Mouse (Mus musculus): ENCODE measurements around the gene Tmem102.

Gene Tmem102

DNA sequence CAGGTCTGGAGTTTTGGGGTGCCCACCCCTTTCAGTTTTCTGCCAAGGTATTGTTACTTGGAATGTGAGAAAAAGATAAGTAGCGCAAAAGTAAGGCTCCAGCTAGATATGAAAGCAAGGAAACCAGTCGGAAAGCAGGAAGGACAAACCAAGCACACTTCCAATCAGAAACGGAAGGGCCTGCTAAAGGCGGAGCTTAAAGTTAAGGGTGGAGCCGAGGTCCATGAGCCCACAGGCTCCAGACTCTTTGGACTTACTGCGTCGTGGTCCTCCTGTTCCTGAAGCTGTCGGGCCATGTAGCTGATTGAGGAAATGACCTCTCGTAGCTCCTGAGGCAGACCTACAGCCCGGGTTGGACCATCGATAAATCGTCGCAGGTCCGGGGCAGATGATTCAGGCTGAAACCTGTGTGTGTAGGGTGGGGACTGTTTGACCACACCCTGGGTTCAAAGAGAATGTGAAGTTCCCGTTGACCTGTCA lies 20.6 kb downstream of the Tmem102 start:
- peak; percentile 45 to 65 for DNase-seq

DNA sequence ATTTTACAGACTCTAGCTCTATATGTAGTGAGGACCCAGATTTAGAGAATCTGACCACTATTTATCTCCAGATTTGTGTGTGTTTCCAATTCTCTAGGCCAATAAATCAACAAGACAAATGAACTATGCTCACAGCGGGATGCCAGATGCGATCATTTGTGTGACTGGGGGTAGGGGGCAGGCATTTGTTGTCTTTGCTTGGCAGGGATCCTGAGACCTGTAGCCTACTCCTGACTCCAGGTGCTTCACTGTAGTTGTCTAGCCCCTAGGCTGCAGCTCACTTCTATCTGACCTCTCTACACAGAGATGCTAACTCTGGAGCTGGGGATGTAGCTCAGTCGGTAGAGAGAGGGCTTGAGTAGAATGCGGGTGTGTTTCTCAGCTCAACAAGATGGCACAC lies 23.6 kb downstream of the Tmem102 start:
- DNase-seq = no peak

DNA sequence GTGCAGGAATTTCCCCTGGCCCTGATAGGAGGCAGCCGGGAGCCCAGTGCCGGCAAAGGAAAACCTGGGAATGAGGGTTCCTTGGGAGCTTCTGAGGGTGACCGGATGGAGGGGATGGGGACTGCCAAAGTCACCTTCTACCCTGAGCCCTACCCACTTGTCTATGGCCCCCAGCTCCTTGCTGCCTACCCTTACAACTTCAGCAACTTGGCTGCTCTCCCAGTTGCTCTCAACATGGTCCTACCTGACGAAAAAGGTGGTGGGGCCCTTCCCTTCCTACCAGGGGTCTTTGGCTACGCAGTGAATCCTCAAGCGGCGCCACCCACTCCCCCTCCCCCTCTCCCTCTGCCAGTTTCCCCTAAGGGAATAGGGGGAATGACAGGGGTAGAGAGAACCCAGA lies 26.4 kb downstream of the Tmem102 start:
- no peak for DNase-seq

DNA sequence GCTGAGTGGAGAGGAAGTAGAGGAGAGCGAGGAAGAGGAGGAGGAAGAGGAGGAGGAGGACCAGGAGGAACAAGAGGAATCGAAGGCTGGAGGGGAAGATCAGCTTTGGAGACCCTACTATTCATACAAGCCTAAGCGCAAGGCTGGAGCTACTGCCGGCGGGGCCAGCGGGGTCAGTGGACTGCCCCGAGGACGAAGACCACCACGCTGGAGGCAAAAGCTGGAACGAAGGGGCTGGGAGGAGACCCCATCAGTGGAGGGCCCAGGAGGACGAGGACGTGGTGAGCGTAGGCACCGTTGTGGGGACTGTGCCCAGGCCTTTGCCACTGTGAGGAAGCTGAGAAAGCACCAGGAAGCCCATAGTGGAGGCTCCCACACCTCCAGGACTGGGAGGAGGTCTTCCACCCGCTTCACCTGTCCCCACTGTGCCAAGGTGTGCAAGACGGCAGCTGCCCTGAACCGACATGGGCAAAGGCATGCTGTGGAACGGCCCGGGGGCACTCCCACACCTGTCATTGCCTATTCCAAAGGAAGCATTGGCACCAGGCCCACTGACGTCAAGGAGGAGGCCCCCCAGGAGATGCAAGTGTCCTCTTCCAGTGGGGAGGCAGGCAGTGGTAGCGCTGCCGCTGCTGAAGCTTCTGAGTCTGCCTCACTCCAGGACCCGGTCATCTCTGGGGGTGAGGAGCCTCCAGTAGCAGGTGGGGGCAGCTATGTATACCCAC lies 27.0 kb downstream of the Tmem102 start:
- DNase-seq = no peak

DNA sequence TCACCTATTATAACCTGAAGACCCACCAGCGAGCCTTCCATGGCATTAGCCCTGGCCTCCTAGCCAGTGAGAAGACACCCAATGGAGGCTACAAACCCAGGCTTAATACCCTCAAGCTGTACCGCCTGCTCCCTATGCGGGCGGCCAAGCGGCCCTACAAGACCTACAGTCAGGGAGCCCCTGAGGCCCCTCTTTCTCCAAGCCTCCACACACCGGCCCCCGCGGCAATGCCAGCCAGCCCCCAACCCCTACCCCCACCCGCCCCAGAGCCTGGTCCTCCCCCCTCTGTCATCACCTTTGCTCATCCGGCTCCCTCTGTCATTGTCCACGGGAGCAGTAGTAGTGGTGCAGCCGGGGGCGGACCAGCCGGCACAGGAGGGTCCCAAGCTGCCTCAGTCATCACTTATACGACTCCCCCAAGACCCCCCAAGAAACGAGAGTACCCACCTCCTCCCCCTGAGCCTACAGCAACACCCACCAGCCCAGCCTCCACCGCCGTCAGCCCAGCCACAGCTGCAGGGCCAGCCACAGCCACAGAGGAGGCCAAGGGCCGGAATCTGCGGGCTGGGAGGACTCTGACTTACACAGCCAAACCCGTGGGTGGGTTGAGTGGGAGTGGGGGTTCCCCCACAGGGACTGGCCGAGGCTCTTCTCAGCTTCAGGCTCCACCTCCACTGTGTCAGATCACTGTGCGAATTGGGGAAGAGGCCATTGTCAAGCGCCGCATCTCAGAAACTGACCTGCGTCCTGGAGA lies 27.7 kb downstream of the Tmem102 start:
- no peak for DNase-seq

GRCm38 (mm10) chr11:69776488-69776887 lies 28.9 kb downstream of the Tmem102 start:
- no peak for DNase-seq

DNA sequence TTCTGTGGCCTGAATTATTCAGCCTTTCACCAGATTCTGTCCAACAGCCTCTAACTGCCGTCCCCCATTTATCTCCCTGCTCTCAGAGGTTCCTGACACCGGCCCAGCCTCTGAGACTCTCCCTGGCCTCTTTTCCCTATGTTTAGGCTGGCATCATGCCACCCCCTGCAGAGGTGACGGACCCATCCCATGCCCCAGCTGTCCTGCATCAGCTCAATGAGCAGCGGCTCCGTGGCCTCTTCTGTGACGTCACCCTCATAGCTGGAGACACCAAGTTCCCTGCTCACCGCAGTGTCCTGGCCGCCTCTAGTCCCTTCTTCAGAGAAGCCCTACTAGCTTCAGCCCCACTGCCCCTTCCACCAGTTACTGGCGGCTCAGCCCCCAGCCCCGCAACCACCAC lies 29.7 kb downstream of the Tmem102 start:
- DNase-seq = peak in 1 of 2 experiments; percentile 68

DNA sequence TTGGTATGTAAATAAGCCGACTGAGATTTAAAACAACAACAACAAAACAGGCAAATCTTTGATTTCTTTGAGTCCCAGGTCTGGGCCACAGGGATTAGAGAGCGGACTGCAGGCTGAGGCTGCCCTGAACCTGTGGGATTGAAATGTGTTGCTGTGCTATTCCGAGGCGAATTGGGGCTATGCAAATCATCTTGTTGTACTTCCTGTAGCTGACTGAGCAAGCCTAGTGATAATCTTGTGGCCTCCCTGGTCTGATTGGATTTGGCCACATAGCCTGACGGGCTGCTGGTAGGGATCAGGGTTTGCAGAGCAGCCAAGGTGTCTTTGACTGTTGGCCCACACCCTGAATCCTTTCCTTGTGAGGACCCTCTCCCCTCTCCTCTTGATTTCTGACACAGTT lies 30.5 kb downstream of the Tmem102 start:
- no peak for DNase-seq

- peak in 1 of 2 experiments; percentile 57 for DNase-seq
Observed at GRCm38 (mm10) chr11:69767625-69767909, 37.9 kb downstream of the Tmem102 start.

DNA sequence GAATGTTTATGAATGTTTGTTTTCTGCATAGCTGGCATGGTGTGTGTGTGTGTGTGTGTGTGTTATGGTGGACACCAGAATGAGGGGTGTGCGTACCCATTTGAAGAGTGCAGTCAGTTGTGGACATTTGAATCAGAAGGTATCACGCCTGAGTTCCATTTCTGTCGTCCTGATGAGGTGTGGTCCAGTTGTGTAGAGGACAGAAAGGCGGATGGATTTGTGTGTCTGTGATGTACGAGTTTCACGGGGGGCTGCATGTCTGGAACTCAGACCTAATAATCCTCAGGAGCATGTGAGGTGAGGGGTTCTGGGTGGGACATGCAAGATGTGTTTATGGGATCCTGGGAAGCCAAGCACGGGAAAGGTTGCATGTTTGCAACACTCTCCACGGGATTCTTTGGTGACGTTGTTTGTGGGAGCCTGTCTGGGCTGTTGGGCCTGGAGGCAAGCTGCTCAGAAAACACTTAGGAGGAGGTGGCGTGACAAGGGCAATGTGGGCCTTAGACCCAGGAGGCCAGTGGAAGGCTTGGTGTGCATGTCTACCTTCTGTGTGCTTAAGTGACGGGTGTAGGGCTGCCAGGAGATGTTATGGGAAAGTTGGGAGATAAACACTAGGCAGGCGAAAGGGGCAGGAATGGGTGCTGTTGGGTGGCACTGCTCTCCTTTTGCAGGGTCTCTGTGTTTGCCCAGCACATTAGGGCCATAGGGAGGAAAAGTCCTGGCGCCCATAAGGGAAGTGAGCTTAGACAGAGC lies 38.4 kb downstream of the Tmem102 start:
- peak in 1 of 2 experiments; percentile 52 for DNase-seq

DNA sequence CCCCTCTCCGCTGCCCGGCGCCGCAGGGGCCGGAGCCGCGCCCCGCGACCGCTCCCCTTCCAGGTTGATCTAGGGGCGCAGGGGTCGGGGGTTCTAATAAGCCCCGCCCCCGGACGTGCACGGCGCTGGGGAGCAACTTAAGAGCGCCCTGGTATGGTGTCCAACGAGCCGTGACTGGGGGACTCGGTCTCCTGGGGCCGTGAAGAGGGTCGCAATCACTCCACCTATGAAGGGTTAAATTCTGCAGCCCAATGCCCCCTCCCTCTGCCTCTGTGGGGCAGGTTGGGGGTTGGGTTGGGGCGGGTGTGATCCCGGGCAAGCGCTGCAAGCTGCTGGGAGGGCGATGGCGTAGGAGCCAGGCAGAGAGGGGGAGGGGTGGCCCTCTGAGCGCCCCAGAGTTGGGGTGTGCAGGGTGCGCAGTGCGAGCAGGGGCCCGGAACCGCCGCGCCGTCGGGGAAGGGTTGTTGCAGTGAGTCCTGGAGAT lies 39.3 kb downstream of the Tmem102 start:
- DNase-seq = peak; percentile 69 to 86

GRCm38 (mm10) chr11:69765221-69766125 lies 40.0 kb downstream of the Tmem102 start, which contains the start of gene Zbtb4:
Zbtb4 (plus strand) TSS chr11:69765912.
- peak; percentile 52 to 69 for DNase-seq

- no peak for DNase-seq
Observed at GRCm38 (mm10) chr11:69763551-69763950, 41.9 kb downstream of the Tmem102 start.

DNA sequence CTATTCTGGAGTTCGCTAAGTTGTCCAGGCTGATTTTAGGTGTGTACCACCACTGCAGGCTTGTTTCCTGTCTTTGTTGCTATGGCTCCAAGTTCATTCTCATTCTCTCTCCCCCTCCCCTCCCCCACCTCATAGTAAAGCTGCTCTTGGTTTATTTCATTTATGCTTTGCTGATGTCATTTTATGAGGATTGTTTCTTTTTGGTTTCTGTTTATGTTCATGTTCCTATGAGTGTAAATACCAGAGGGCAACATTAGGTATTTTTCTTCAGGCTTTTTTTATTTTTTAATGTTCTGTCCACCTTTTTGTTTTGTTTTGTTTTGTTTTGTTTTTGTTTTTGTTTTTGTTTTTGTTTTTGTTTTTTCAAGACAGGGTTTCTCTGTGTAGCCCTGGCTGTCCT lies 43.6 kb downstream of the Tmem102 start, which contains the start of gene Slc35g3:
TSS of gene Slc35g3 (minus strand) at position 101 of the 400 bp plus-strand sequence.
- DNase-seq = no peak

DNA sequence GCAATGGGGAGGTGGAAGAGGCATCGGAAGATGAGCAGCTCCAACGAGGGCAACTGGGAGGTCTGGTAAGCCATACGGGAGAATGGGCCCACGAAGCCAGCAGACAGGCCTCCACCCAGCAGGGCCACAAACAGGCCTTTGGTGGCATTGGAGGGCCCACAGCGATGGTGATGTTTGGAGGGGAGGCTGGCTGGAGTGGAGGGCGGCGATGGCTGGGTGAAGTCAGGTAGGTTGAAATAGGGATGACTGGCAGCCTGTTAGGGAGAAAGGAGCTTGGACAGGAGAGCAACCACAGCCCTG lies 44.6 kb downstream of the Tmem102 start:
- no peak for DNase-seq

- no peak for DNase-seq
Observed at GRCm38 (mm10) chr11:69760160-69760900, 45.1 kb downstream of the Tmem102 start.

- peak; percentile 92 to 96 for DNase-seq
Observed at GRCm38 (mm10) chr11:69758971-69759721, 46.3 kb downstream of the Tmem102 start.

DNA sequence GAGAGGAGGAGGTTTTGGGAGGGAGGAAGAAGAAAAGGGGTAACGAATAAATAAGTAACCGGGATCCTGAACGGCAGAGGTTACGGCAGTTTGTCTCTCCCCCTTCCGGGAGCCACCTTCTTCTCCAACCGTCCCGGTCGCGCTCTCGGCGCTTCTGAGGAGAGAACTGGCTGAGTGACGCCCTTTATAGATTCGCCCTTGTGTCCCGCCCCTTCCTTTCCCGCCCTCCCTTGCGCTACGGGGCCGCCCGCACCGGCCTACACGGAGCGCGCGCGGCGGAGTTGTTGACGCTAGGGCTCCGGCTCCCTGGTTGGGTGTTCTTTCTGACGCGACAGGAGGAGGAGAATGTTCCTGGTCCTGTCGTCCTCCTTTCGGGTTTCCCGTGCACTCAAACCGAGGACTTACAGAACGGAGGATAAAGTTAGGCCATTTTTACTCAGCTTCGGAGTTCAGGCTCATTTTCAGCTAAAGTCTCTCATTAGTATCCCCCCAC lies 46.9 kb downstream of the Tmem102 start, which contains the start of gene Polr2a:
TSS of gene Polr2a (minus strand) at position 160 of the 493 bp plus-strand sequence.
- DNase-seq = peak; percentile 96 to 98

DNA sequence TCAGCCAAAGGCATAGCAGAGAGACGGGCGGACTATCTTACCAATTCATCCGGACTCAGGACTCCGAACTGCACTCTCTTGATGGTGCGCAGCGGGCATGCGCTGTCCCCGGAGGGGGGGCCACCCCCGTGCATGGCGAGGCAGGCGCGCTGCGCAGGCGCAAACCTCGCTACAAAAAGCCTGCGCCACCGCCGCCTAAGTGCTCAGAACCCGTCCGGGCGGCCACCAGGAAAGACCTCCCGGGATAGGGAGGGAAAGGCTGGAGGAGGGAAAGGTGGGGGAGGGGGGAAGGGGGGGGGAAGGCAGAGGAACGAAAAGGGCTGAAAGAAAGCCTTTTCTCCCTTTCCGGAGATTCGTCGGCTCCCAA lies 47.4 kb downstream of the Tmem102 start:
- DNase-seq = peak; percentile 97 to 98

- no peak for DNase-seq
Observed at GRCm38 (mm10) chr11:69757303-69758089, 47.9 kb downstream of the Tmem102 start.
